Mouse (Mus musculus): ENCODE measurements around the gene Olfm1. TPM values are rescaled to one million over a fixed set of nuclear protein-coding genes. Genes with fewer than 3 reads are reported as not detected.

Olfm1 gene
- 295 and 301 TPM in 2 replicates for polyA plus RNA-seq (2014; fragmentation: Nextera tagmentation; extraction: Ambion mirVana)

GRCm38 (mm10) chr2:28192821-28193689 lies at the start of gene Olfm1:
Gene Olfm1, plus strand, starts transcription at chr2:28192992.
- under 1% methylated on average over 76 of the region's 76 CpGs for WGBS
- H3K4me1 ChIP-seq (ENCODE audit: control insufficient read depth, insufficient read depth, low read length) = peaks cover 39% of the 10 kb centered on the region
- peak within 1 kb of the TSS; percentile 89 for H3K9ac ChIP-seq (replicated peaks; ENCODE audit: low read length)

GRCm38 (mm10) chr2:28143417-28144045 lies 49.3 kb upstream of the Olfm1 start:
- H3K9me3 ChIP-seq (ENCODE audit: control insufficient read depth, low read length) = no peaks in the 10 kb centered on the region
- 73% methylated on average over 13 of the region's 13 CpGs for WGBS
- no peak overlapping the region for H3K27ac ChIP-seq (replicated peaks; ENCODE audit: low read depth, low read length)
- no peaks in the 10 kb centered on the region for H3K27me3 ChIP-seq (ENCODE audit: control insufficient read depth, insufficient read depth, low read length)
- peaks cover 13% of the 10 kb centered on the region; the same call in 1 of the 2 replicates for H3K4me1 ChIP-seq (ENCODE audit: control insufficient read depth, insufficient read depth, low read length)
- no peaks in the 10 kb centered on the region for H3K36me3 ChIP-seq (ENCODE audit: control insufficient read depth, insufficient read depth, low read length)
- DNase-seq (no peak), ATAC-seq (ENCODE audit: low FRiP score, low TSS enrichment) (no peak)
- no peak overlapping the region for H3K4me2 ChIP-seq (ENCODE audit: low read length)
- H3K4me3 ChIP-seq (replicated peaks; ENCODE audit: low read depth, low read length) = no peak overlapping the region
- H3K9ac ChIP-seq (replicated peaks; ENCODE audit: low read length) = no peak overlapping the region

More at GRCm38 (mm10) chr2:28192821-28193689, at the start of gene Olfm1:
- Histone ChIP-seq H3K27me3 (ENCODE audit: control insufficient read depth, insufficient read depth, low read length) (no peaks in the 10 kb centered on the region), H3K4me3 (replicated peaks; ENCODE audit: low read depth, low read length) (peak within 1 kb of the TSS; percentile 73), H3K36me3 (ENCODE audit: control insufficient read depth, insufficient read depth, low read length) (0 out of 2 replicates have a peak, but pooled peaks cover 3% of the 10 kb centered on the region), H3K4me2 (ENCODE audit: low read length) (peak within 1 kb of the TSS; percentile 63), H3K9me3 (ENCODE audit: control insufficient read depth, low read length) (no peaks in the 10 kb centered on the region), H3K27ac (replicated peaks; ENCODE audit: low read depth, low read length) (peak within 1 kb of the TSS; percentile 88)
- DNase-seq = peak; percentile 86
- peak; percentile 85 for ATAC-seq (ENCODE audit: low FRiP score, low TSS enrichment)

GRCm38 (mm10) chr2:28145702-28146101 lies 47.1 kb upstream of the Olfm1 start:
- Histone ChIP-seq H3K4me3 (replicated peaks; ENCODE audit: low read depth, low read length) (no peak overlapping the region), H3K9me3 (ENCODE audit: control insufficient read depth, low read length) (no peaks in the 10 kb centered on the region), H3K4me1 (ENCODE audit: control insufficient read depth, insufficient read depth, low read length) (peaks cover 19% of the 10 kb centered on the region; the same call in 1 of the 2 replicates), H3K4me2 (ENCODE audit: low read length) (no peak overlapping the region), H3K9ac (replicated peaks; ENCODE audit: low read length) (no peak overlapping the region), H3K27ac (replicated peaks; ENCODE audit: low read depth, low read length) (no peak overlapping the region), H3K27me3 (ENCODE audit: control insufficient read depth, insufficient read depth, low read length) (no peaks in the 10 kb centered on the region), H3K36me3 (ENCODE audit: control insufficient read depth, insufficient read depth, low read length) (no peaks in the 10 kb centered on the region)
- ATAC-seq (ENCODE audit: low FRiP score, low TSS enrichment) = no peak
- 86% methylated on average over 5 of the region's 5 CpGs for WGBS
- no peak for DNase-seq

DNA sequence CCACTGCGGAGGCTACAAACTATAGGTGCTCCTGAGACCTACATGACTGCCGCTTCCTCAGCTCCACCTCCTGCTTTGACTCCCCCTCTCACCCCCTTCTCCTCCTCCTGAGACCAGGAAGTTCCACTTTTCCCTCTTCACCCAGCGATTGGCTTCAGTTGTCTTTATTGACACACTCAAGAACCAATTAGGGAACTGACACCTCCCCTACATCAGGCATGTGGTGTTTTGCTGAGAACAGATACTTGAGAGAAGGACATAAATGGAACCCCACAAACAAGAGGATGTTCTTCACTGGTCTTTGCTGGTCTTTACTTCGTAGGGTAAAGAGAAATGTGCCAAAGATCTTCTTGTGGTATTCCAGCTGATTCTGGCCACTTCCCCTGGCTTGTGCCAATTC lies 46.6 kb upstream of the Olfm1 start:
- Histone ChIP-seq H3K4me3 (replicated peaks; ENCODE audit: low read depth, low read length) (no peak overlapping the region), H3K4me2 (ENCODE audit: low read length) (no peak overlapping the region), H3K27me3 (ENCODE audit: control insufficient read depth, insufficient read depth, low read length) (no peaks in the 10 kb centered on the region), H3K9ac (replicated peaks; ENCODE audit: low read length) (no peak overlapping the region), H3K27ac (replicated peaks; ENCODE audit: low read depth, low read length) (no peak overlapping the region), H3K36me3 (ENCODE audit: control insufficient read depth, insufficient read depth, low read length) (no peaks in the 10 kb centered on the region), H3K4me1 (ENCODE audit: control insufficient read depth, insufficient read depth, low read length) (peaks cover 19% of the 10 kb centered on the region; the same call in 1 of the 2 replicates), H3K9me3 (ENCODE audit: control insufficient read depth, low read length) (no peaks in the 10 kb centered on the region)
- ATAC-seq (ENCODE audit: low FRiP score, low TSS enrichment) (no peak), DNase-seq (no peak)
- WGBS = 74% methylated on average over 4 of the region's 4 CpGs

DNA sequence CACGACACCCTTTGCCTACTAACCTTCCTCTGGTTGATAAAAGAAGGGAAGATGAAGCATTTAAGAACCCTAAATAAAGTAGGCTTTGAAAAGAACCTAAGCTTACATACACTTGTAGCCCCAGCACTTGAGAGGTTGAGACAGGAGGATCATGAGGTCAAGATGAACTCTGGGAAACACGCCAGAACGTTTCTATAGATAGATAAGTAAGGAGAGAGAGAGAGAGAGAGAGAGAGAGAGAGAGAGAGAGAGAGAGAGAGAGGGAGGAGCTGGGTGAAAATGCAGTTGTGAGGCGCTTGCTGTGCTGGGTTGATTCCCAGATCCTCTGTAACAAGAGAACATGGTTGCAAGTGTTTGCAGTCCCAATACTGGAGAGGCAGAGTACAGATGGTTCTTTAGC lies 46.1 kb upstream of the Olfm1 start:
- Histone ChIP-seq H3K36me3 (ENCODE audit: control insufficient read depth, insufficient read depth, low read length) (no peaks in the 10 kb centered on the region), H3K27ac (replicated peaks; ENCODE audit: low read depth, low read length) (no peak overlapping the region), H3K4me3 (replicated peaks; ENCODE audit: low read depth, low read length) (no peak overlapping the region), H3K4me1 (ENCODE audit: control insufficient read depth, insufficient read depth, low read length) (peaks cover 14% of the 10 kb centered on the region; the same call in 1 of the 2 replicates), H3K4me2 (ENCODE audit: low read length) (no peak overlapping the region), H3K9ac (replicated peaks; ENCODE audit: low read length) (no peak overlapping the region), H3K9me3 (ENCODE audit: control insufficient read depth, low read length) (no peaks in the 10 kb centered on the region), H3K27me3 (ENCODE audit: control insufficient read depth, insufficient read depth, low read length) (no peaks in the 10 kb centered on the region)
- ATAC-seq (ENCODE audit: low FRiP score, low TSS enrichment) (no peak), DNase-seq (no peak)
- 75% methylated on average over 4 of the region's 4 CpGs for WGBS

GRCm38 (mm10) chr2:28147248-28147794 lies 45.5 kb upstream of the Olfm1 start:
- no peaks in the 10 kb centered on the region for H3K36me3 ChIP-seq (ENCODE audit: control insufficient read depth, insufficient read depth, low read length)
- H3K9me3 ChIP-seq (ENCODE audit: control insufficient read depth, low read length) = no peaks in the 10 kb centered on the region
- no peak for ATAC-seq (ENCODE audit: low FRiP score, low TSS enrichment)
- no peaks in the 10 kb centered on the region for H3K27me3 ChIP-seq (ENCODE audit: control insufficient read depth, insufficient read depth, low read length)
- H3K4me3 ChIP-seq (replicated peaks; ENCODE audit: low read depth, low read length) = no peak overlapping the region
- peaks cover 12% of the 10 kb centered on the region; the same call in 1 of the 2 replicates for H3K4me1 ChIP-seq (ENCODE audit: control insufficient read depth, insufficient read depth, low read length)
- H3K27ac ChIP-seq (replicated peaks; ENCODE audit: low read depth, low read length) = no peak overlapping the region
- H3K9ac ChIP-seq (replicated peaks; ENCODE audit: low read length) = no peak overlapping the region
- no peak overlapping the region for H3K4me2 ChIP-seq (ENCODE audit: low read length)
- 82% methylated on average over 5 of the region's 5 CpGs for WGBS
- DNase-seq = no peak

- Histone ChIP-seq H3K9ac (replicated peaks; ENCODE audit: low read length) (no peak overlapping the region), H3K27me3 (ENCODE audit: control insufficient read depth, insufficient read depth, low read length) (no peaks in the 10 kb centered on the region), H3K9me3 (ENCODE audit: control insufficient read depth, low read length) (no peaks in the 10 kb centered on the region), H3K4me2 (ENCODE audit: low read length) (no peak overlapping the region), H3K4me3 (replicated peaks; ENCODE audit: low read depth, low read length) (no peak overlapping the region), H3K4me1 (ENCODE audit: control insufficient read depth, insufficient read depth, low read length) (peaks cover 7% of the 10 kb centered on the region; the same call in 1 of the 2 replicates), H3K36me3 (ENCODE audit: control insufficient read depth, insufficient read depth, low read length) (no peaks in the 10 kb centered on the region), H3K27ac (replicated peaks; ENCODE audit: low read depth, low read length) (no peak overlapping the region)
- DNase-seq = peak; percentile 18
- 71% methylated on average over 11 of the region's 11 CpGs for WGBS
- no peak for ATAC-seq (ENCODE audit: low FRiP score, low TSS enrichment)
Observed at GRCm38 (mm10) chr2:28149688-28150087, 43.1 kb upstream of the Olfm1 start.

DNA sequence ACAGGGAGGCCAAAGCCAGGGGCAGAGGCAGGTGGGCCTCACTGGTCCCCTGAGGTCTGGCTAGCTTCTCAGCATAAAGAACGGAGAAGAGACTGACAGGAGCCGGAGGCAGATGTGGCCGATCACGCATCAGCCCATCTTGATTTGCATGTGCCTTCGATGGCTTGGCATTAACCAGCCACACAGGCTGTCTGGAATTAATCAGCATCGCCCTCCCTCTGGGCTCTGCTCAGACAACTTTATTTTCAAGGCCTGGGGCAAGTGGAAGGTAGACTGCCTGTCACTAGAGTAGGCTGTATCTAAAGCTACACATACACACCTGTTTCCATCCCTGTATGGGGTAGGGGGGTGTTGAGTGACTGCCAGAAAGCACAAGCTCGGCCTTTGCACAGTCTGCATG lies 32.2 kb upstream of the Olfm1 start:
- H3K27me3 ChIP-seq (ENCODE audit: control insufficient read depth, insufficient read depth, low read length) = no peaks in the 10 kb centered on the region
- H3K36me3 ChIP-seq (ENCODE audit: control insufficient read depth, insufficient read depth, low read length) = no peaks in the 10 kb centered on the region
- H3K4me2 ChIP-seq (ENCODE audit: low read length) = no peak overlapping the region
- H3K9me3 ChIP-seq (ENCODE audit: control insufficient read depth, low read length) = no peaks in the 10 kb centered on the region
- H3K4me3 ChIP-seq (replicated peaks; ENCODE audit: low read depth, low read length) = no peak overlapping the region
- no peak overlapping the region for H3K27ac ChIP-seq (replicated peaks; ENCODE audit: low read depth, low read length)
- no peak for ATAC-seq (ENCODE audit: low FRiP score, low TSS enrichment)
- H3K4me1 ChIP-seq (ENCODE audit: control insufficient read depth, insufficient read depth, low read length) = peaks cover 1% of the 10 kb centered on the region
- 38% methylated on average over 7 of the region's 7 CpGs for WGBS
- H3K9ac ChIP-seq (replicated peaks; ENCODE audit: low read length) = no peak overlapping the region
- DNase-seq = peak; percentile 60
